Mouse (Mus musculus) brain, adult 2 months (tissue): ENCODE results near the gene Entpd2.

Source experiments
- DNase-seq: peaks from one replicate; pipeline ENCODE4 v3.0.0; 2011; ENCODE audit warnings: low read depth, low spot score

Gene Entpd2

DNA sequence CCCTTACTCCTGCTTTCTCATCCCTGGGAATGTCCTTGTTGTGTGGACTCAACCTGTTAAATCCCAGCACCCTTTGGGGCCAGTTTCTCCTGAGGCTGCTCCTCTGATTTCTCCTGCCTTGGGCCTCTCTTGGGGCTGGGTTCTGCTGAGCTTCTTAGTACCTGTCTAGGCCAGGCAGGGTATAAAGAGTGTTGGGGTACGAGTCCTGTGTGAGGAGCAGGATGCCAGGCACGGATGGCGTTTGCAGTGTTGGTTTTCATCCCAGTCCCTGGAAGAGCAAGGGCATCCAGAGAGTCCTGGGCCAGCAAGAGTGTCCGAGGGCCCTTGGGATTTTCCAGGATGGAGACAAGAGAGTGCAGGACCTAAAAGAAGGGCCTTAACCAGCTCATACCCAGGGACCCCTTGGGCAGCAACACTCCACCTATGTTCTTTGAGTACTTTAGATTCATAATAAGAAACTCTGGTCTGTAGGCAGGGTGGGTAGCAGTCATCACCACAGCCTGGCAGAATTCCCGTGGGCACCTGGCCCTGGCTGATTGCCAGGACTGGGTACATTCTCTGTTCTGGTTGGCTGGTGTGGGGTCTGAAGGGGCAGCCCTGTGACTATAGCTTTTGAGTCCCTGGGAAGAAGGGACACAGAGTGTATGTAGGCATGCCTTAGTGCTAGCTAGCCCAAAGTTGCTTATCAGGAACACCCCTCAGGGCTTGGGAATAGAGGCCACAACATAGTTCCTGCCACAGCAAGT, 33.9 kb downstream of the Entpd2 start:
- DNase-seq: peak; percentile 70

DNA sequence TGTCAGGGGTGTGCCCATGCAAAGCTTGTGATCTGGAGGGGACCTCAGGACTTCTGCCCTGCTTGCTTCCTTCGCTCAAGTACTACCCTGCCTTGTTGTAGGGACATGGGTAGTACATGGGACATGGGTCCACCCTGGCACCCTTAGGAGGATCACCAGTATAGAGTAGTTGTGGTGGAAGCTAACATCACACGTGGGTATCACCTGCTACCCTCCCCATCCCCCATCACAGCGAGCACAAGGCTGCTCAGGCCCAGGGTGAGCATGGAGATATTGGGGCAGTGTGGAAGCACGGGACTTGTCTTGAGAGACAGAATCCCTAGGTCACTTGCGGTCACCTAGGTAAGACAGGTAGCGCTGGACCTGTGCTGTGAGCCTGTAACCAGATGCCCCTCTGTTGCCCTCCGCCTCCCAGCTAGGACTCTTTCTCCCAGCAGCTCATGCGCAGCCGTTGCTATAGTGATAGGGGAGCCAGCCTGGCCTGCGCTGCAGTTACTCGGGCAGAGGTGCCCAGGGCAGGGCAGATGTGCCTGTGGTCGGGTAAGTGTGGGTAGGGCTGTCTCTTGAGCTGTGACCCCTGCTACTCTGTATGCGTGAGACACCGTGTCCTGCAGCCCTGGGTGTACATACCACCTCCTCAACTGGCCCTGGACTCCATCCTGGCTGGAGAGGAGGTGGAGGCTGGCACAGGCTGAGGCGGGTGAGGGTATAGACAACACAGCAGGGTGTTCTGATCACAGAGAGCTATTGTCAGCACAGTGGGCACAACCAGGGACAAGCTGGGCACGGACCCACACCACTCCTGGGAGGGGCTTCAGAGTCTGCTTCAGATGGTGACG, 34.9 kb downstream of the Entpd2 start:
- DNase-seq: peak; percentile 88

DNA sequence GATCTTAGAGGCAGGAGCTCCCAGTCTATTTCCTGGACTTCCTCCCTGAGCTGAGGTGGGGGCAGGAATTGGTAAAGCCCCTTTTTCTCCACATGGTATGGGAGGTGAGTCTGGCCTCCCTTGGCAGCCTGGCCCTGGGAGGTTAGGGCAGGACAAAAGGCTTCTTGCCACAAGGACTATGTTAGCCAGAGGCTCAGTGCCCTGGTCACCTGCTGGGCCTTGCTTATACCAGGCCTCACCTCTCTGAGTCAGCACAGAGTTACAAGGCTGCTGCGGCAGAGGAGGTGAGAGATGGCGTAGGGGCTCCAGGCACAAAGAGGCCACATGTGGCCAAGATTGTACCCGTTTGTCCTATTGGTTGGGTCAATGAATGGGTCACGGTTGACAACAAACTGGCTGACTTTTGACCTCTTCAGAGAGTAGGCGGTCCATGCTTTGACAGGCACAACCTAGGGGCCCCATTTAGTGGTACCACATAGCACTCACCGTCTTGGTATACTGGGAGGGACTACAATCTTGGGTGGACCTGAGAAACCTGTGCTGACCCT, 35.7 kb downstream of the Entpd2 start:
- DNase-seq: peak; percentile 71

DNA sequence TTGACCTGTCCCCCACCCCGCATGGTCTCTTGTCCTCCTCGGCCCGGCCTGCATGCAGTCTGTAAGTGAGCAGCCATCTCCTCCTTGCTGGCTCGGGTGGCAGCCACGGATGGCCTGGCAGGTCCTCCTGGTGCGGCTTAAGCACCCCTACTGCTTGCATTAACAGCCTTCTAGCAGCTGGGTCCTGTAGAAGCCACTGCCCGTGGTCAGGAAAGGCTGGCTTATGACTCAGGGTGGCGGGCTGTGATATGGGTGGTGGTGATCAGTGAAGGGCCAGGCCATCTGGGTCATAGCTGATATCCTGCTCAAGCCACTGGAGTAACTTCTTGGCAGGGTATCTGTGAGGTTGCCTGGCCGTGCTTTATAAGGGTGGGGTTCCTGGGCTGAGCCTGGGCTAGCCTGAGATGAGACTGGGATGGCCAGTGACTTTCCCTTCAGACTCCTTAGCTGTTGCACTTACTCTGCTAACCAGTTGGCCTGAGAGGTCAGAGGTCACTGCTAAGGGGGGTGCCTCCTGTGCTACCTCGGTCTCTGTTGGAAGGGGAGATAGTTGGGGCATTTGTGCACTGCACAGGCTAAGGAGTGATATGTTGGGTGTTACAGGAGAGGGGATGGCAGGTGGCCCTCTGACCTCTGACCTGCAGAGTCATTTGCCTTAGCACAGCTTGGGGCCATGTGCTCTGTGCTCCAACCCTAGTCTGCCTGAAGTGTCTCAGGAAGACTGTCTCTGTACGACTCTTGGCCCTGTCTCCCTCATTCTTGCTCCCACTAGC, 36.8 kb downstream of the Entpd2 start:
- no peak for DNase-seq

DNA sequence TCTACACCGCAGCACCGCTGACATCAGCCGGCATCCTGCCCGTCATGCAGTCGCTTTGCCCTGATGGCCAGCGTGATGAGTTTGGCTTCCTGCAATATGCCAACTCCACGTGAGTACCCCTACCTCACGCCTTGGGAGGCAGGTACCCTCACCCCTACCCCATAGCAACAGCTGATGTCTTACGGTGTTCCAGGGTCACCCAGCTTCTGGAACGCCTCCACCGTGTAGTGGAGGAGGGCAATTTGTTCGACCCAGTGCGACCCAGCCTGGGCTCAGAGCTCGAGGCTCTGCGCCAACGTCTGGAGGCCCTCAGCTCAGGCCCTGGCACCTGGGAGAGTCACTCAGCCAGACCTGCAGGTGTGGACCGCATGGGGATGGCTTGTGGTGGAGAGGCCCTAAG, 37.4 kb downstream of the Entpd2 start:
- DNase-seq: no peak

DNA sequence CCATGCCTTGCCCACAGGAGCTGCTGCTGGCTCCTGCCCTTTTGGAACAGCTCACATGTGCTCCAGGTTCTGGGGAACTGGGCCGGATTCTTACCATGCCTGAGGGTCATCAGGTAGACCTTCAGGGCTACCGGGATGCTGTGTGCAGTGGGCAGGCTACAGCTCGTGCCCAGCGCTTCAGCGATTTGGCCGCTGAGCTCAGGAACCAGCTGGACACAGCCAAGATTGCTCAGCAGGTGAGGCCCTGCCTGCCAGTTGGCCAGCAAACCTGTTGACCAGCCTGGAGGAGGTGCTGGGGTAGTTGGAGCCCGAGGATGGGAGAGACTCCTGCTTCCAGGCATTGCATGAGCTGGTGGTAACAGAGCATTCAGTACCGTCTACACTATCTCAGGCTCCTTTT, 38.6 kb downstream of the Entpd2 start:
- peak; percentile 98 for DNase-seq

DNA sequence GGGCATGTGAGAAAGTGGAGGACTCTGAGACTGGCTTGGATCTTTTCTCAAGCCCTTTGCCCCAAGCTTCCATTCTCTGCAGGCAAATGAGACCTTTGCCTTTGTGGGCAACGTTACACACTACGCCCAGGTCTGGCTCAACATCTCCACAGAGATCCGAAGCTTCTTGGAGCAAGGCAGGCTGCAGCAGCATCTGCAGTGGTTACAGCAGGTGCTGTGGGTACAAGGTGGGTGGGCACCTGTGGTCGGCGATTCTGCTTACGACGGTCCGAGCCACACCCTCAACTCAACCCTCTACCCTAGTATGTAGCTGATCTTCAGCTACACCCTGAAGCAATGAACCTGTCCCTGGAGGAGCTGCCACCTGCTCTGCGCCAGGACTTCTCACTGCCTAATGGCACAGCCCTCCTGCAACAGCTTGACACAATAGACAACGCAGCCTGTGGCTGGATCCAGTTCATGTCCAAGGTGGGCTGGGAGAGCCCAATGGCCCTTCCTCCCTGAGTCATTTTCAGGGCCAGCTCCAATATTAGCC, 40.7 kb downstream of the Entpd2 start:
- no peak for DNase-seq

DNA sequence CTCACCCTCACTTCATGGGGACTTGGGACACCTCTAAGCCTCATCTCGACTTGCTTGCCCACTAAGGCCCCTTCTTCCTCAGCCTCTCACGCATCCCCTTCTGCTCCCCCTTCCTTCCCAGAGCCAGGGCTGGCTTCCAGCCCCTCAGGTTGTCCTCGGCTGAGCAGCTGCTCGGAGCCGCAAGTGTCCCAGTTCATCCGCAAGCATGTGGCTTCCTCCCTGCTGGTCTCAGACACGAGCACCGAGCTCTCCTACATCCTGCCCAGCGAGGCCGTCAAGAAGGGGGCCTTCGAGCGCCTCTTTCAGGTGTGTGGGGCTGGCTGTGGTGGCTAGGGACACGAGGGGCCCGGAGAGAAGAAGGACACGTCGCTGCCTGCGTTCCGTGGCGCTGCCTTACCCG, 45.4 kb downstream of the Entpd2 start:
- no peak for DNase-seq

DNA sequence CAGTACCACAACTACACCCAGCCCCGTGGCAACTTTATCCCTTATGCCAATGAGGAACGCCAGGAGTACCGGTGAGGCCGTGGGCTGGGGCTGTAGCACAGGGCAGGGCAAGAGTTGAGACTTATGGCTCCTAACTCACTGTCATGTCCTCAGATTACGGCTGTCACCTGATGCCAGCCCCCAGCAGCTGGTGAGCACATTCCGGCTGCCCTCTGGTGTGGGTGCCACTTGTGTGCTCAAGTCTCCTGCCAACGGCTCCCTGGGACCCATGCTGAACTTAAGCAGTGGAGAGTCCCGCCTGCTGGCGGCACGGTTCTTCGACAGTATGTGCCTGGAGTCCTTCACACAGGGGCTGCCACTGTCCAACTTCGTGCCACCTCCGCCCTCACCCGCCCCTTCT, 47.0 kb downstream of the Entpd2 start:
- no peak for DNase-seq
